Mouse (Mus musculus) cerebellum, postnatal 25 days (tissue): Measurements from ENCODE around the gene Gm43552.
"Not testable (repeated sequence)": the region's sequence is repeated elsewhere in the genome, so short reads cannot be mapped to it uniquely, and the experiment has no call there.

ENCODE experiments used
- DNase-seq, 2 experiments: peaks; one replicate each; pipeline ENCODE4 v3.0.0; 2021; ENCODE audit warnings: mixed read lengths in 2 of 2

The Gm43552 gene

DNA sequence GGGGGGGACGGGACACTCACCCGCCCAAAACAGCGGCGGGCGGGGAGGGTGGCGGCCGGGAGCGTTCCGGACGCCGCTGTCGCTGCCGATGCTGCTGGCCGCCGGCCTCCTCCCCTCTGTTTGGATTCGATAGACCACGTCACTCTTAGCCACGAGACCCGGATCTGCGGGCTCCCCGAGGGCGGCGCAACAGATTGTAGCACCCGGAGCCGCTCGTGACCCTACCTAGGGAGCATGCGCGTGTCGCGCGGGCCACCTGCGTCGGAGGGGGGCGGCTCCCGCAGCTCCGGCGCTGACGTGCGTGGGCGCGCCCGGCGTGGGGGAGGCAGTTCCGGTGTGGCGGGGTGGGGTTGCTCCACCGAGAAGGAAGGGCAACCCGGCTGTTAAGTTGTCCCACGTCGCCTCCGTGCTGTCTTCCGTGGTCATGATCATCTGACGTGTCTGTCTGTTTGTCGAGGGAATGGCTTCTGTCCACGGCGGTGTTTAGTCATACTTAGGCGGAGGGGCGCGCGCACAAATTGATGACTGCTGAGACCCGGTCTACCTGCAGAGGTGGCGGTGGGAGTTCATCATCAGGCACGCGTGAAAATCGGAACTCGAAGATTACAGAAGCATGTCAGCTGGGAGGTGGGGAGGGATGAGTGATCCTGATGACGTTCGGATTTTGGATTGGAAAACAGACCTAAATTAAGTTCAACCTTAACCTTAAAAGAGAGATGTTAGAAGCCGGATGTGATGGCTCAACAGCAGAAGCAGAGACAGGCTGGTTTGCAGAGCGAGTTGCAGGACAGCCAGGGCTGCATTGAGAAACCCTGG, at the start of gene Gm43552:
Gm43552 (minus strand) TSS at position 118 of the 816 bp plus-strand sequence.
- DNase-seq: peak; percentile 97

GRCm38 (mm10) chr5:65541889-65542288, 49.3 kb upstream of the Gm43552 start:
- DNase-seq: no peak

DNA sequence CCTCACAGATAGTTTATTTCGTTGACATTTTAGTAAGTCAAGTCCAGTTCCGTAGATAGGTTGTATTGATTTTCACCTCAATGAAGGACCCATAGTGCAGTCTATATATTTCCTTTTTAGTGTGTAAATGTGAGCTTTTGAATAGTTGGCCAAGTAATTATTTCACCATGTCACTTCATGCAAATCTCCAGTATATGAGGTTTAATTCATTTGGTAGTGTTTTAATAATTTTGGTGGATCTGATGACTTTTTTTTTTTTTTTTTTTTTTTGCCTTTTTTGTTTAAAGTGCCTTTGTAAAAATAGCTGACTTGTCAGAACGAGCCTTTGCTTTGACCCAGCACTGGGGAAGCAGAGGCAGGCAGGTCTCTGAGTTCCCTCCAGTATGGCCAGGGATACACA, 47.2 kb upstream of the Gm43552 start:
- DNase-seq: no peak

- no peak for DNase-seq
Measured at GRCm38 (mm10) chr5:65538829-65539228, 46.2 kb upstream of the Gm43552 start.

DNA sequence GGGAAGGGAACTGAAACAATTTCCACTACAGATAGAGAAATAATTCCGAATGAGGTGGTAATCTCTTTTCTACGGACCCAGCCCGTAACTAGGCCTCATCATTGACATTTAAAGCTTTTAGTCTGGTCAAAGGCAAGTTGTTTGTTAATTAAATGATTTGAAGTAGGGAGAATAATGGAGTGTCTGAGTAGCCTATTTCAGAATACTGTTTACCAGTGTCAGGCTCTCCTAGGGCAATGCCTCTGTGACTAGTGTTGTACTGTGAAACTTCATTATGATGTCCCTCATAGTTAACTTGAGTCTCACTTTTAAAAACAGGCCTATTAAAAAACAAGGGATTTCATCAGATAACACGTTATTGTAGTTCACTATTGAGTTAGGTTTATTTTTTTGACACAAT, 45.5 kb upstream of the Gm43552 start:
- no peak for DNase-seq

DNA sequence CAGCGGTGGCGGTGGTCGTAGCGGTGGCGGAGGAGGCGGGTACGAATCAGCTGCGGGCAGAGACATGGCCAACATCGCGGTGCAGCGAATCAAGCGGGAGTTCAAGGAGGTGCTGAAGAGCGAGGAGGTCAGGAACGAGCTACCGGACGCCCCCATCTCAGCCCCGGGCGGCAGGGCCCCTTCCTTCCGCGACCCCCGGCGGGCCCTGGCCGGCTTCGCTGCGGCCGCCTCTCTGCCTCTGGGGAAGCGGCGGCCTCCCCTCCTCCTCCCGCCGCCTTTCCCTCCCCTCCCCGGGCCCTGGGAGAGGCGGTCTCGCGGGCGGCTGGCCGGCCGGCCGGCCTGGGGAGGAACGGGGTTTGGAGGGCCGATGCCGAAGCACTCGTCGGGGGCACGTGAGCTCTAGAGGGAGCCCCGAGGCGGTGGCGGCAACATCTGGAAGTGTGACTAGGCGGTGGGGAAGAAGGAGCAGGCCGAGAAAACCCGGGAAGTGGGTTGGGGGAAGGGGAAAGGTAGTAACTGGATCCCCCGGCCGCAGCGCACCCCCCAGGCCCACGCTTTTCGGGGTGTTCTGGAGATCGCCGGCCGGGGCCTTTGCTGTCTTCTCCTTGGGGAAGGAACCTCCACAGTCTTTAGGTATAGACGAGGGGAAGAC, 44.9 kb upstream of the Gm43552 start:
- peak in 1 of 2 experiments; percentile 71 for DNase-seq

DNA sequence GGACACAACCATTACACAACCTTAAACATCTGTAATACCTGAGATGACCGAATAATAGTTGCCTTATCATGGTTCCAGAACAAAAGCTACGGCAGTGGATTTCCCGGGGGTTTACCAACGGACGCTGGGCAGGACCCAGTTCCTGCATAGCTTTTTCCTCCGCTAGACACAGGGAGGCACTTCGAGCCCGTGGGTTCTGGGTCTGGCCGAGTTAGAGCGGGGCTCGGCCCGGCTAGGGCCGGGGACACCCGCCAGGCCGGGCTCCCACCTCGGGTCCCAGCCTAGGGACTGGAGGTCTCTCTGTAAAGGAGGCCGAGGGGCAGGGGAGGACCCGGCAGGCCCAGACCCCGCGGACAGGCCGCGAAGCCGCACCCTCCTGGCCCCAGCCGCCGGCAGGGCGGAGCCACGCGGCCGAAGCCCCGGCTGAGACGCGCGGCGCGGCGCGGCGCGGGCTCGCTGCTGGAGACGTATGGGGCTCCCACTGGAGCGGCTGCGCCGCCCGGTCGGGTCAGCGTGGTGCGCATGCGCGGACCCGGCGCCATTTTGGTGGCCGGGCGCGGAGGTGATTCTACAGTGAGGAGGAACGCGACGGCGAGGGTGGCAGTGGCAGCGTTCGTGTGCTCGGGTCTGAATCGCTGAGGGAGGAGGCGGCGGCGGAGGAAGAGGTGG, 44.3 kb upstream of the Gm43552 start, which contains the start of the genes Smim14 and Ube2k:
Smim14 (minus strand) TSS at position 434 of the 669 bp plus-strand sequence.
Ube2k (plus strand) TSS at position 483 of the 669 bp plus-strand sequence.
- peak; percentile 96 to 97 for DNase-seq

DNA sequence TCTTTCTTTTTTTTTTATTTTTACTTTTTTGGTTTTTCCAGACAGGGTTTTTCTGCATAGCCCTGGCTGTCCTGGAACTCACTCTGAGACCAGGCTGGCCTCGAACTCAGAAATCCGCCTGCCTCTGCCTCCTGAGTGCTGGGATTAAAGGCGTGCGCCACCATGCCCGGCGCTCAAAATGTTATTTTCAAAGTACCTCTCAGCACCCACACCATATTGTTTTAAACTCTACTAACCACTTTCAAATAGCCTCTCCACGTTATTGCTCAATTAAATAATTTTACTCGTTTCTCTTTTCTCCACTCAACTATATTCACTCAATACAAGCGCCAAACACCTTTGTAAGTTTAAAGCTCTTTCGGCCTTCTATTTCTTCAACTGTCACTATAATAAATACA, 43.4 kb upstream of the Gm43552 start:
- DNase-seq: not testable (repeated sequence)

GRCm38 (mm10) chr5:65535457-65536067, 42.9 kb upstream of the Gm43552 start:
- DNase-seq: peak; percentile 35 to 43

DNA sequence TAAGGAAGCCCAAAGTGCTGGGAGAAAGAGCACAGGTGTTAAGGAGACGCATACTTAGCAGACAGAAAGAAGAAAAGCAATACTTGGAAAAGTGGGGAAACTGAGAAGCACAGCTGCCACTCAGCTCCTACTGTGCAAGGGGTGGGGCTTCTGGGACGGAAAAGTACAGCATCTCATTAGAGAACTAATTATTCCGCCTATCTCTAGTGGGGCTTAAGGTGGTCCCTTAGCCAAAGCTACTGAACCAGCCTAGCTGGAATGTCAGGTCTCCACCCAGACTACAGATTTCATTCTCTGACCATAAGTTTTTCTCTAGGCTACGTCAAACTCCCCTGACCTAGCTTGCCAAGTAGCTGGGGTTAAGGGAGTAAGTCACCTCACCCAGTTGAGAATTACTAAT, 41.9 kb upstream of the Gm43552 start:
- DNase-seq: no peak

DNA sequence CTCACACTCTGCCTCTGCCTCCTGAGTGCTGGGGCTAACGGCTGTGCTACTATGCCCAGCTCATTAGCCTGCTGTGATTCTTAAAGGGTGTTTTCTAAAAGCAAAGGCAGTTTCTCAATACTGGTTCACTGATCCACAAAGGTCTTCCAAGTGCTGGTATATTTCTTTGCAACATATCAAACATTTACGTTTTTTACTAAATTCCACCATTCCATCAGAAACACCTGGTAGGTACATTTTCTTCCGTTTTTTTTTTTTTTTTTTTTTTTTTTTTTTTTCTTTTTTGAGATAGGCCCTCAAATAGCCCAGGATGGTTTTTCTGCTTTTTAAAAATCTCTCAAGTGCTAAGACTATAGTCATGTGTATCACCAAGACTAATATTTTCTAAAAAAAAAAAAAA, 38.6 kb upstream of the Gm43552 start:
- no peak for DNase-seq

DNA sequence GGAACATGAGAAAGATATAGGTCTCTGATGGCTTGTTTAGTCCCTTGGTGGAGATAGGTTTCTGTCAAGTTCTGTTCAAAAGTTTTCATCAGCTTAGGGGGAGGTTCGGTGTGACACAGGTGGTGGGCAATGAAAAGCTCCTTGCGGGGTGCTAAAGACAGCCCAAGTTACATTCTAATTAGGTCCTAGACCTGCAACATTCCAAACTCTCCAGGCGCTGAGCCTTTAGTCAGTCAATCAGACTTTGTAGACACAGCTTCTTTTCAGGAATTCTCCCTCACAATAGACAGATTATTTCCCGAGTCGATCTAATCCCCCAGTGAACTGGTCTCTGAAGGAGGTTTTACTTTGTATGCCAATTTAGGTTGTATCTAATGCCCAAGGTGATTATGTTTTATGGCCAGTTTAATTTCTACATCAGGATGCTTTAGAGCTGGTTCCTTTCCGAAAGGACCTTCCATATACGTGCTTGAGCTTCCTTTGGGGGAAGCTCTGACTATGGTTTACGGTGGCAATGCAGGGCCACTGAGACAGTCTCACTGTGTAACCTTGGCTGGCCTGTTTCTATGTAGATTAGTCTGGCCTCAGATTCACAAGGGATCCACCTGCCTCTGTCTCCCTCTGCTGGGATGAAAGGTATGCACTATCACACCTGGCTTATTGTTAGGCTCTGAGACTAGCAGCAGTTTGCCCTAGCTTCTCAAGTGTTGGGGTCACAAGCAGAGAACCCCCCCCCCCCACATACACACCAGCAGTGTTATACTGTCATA, 33.2 kb upstream of the Gm43552 start:
- peak in 1 of 2 experiments; percentile 19 for DNase-seq

- no peak for DNase-seq
Measured at GRCm38 (mm10) chr5:65524831-65525230, 32.2 kb upstream of the Gm43552 start.

DNA sequence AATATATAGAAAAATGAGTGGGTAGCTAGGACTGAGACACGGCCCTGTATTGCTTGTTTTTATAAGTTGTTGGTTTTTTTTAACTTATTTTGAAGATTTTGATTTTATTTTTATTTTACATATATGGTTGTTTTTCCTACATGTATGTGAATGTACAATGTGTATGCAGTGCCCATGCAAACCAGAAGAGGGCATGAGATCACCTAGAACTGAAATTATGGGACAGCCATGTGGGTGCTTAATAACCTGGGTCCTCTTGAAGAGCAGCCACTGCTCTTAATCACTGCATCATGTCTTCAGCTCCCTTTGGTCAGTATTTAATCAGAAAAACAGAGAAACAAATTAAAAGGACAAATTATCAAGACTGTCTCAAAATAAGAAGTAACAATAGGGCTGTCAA, 29.2 kb upstream of the Gm43552 start:
- no peak for DNase-seq

DNA sequence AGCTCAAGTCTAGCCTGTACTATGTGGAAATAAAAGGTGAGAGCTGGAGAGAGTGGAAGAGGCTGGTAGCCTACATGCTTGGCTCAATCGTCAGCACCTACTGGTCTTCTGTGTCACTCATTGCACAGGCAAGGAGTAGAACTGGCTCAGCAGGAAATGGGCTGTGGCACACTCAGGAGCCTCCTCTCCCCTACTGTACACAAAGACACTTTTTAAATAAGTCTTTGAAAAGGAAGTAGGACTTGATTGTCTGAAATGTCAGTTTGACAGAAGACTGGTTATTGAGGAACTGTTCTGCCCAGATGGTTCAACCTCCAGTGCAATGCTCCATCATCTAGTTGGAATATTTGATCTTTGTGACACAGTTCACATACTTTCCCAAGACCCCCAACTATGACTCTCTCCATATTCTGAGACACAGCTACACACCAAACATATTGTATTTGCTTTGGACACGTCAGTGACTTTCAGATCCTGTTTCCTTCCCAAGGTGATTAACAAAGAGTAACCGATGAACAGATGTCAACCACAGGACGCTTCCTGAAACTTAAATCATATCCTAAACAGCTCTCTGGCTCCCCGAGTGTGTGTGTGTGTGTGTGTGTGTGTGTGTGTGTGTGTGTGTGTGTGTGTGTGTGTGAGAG, 22.1 kb upstream of the Gm43552 start:
- DNase-seq: no peak

GRCm38 (mm10) chr5:65513506-65513905, 20.9 kb upstream of the Gm43552 start:
- DNase-seq: no peak

DNA sequence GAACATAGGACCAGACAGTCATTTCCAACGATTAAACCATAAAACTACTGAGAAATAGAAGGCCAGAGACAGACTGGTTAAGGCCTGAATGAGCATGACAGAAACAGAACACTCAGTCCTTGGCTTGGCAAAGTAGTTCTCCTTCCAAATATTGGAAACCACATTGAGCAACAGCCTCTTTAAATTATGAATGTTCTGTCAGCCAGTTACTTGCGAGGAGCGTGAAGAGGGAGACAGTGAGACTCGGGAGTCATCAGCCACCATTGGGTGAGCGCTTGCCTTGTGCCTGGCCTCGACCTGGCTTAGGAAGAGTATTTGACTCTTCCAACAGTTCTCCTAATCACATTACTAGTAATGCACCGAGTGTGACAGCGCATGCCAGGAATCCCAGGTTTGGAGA, 15.8 kb upstream of the Gm43552 start:
- DNase-seq: no peak

GRCm38 (mm10) chr5:65505786-65506185, 13.2 kb upstream of the Gm43552 start:
- peak in 1 of 2 experiments; percentile 23 for DNase-seq

GRCm38 (mm10) chr5:65501407-65501806, 8.8 kb upstream of the Gm43552 start:
- no peak for DNase-seq

- no peak for DNase-seq
Measured at GRCm38 (mm10) chr5:65500231-65500630, 7.6 kb upstream of the Gm43552 start.
